Mouse (Mus musculus) liver, adult 2 months (tissue): ENCODE data around the gene Prr12.

Experiments used
- CTCF ChIP-seq: fragments of 200-500 bp; IDR thresholded peaks from 2 replicates; pipeline ENCODE4 v1.5.1; 2011; ENCODE audit warnings: low read depth, low read length, control low read depth
- POLR2A ChIP-seq: fragments of 200-500 bp; IDR thresholded peaks from 2 replicates; pipeline ENCODE4 v1.6.1; 2011; ENCODE audit warnings: low read length, control low read depth; ENCODE audit not compliant: insufficient read depth; ENCODE audit errors: extremely low read depth

DNA sequence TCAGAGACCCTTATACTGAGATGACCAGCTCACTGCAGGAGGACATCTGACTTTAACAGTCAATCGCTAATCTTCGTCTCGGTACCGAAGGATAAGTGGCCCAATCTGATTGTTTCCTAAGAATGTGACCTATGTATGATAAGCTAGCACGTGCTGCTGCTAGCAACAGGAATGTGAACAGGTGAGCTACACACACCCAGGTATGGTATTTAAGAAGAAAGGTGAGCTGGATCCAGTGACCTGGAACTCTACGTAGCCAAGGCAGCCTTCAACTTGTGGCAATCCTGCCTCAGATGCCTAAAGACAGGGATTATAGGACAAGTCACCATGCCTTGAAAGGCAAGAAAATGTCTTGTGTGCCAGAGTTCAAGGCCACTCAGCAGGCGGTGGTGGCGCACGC lies 14.3 kb downstream of the Prr12 start:
- TF ChIP-seq CTCF (no peak), POLR2A (no peak)
